Mouse (Mus musculus) heart, adult 2 months (tissue): ENCODE measurements around the gene Dusp7.

Experiments
- EP300 ChIP-seq: fragments of 200-500 bp; IDR thresholded peaks from 2 replicates; pipeline ENCODE4 v1.6.1; 2011; ENCODE audit warnings: low read depth, low read length, control low read depth; ENCODE audit not compliant: insufficient read depth
- POLR2A ChIP-seq: fragments of 200-500 bp; IDR thresholded peaks from 2 replicates; pipeline ENCODE4 v1.6.1; 2011; ENCODE audit warnings: mild to moderate bottlenecking, low read depth, low read length, control low read depth; ENCODE audit not compliant: insufficient read depth

DNA sequence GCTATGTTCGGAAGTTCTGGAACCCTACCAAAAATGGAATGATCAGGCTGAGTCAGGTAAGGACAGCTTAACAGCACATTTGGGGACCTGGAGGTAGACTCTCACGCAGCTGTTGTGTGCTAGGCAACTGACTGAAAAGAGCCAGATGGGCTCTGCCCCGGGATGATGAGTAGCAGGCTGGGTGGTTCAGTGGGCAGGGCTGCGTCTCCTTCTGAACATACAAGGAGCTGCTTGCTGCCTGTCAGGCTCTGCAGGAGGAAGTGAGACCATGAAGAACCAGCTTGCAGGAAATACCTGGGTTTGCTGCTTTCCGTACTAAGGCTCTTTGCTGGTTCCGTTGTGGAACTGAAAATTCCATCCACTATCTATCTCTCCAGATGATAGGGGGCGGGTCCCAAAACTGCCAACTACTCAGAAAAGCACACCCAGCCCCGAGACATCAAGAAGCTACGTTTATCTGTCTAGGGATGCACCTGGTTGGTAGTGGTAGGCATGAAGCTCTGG lies 42.7 kb downstream of the Dusp7 start:
- TF ChIP-seq POLR2A (no peak), EP300 (no peak)
